In the genomic region with DNA sequence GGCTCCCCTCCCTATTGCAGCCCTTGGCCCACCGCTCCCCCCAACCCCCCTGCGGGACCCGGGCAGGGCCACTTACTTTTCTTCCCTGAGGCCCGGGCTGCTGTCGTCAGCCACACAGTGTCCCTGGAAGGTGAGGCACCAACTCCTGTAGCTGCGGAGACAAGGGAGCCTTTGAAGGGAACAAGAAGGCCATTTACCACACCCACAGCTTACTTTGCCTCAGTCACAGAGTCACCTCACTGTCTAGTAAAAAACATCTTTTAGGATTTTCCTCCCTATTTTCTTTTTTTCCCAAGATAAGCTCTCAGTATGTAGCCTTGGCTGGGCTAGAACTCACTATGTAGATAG, we compare ENCODE assay signal across 8 mouse cellular contexts. TPM values are rescaled to one million over a fixed set of nuclear protein-coding genes. Genes with fewer than 3 reads are reported as not detected.
DNase-seq lines count a peak whose midpoint lies in the region; ATAC-seq and TF ChIP-seq lines count a peak whose summit lies in the region.

No protein-coding gene starts in this region.

- H3K4me2 ChIP-seq in heart, embryonic 12.5 days, result peak overlapping the region; percentile 87
- peak overlapping the region; percentile 92 for H3K4me2 ChIP-seq in forebrain, embryonic 13.5 days
- H3K4me2 ChIP-seq in liver, embryonic 15.5 days, result peak overlapping the region; percentile 100

- no peak for ATAC-seq in heart, embryonic 12.5 days (ENCODE audit: insufficient number of reproducible peaks, low FRiP score)
- no peak for ATAC-seq in forebrain, embryonic 13.5 days
- no peak for ATAC-seq in liver, embryonic 15.5 days (ENCODE audit: insufficient read depth)

- H3K9ac ChIP-seq in heart, embryonic 12.5 days, result peak overlapping the region; percentile 83
- H3K9ac ChIP-seq in ES-Bruce4 (ENCODE audit: low read depth, poor library complexity, severe bottlenecking), result peak overlapping the region; percentile 89
- peak overlapping the region; percentile 86 for H3K9ac ChIP-seq in forebrain, embryonic 13.5 days
- peak overlapping the region; percentile 86 for H3K9ac ChIP-seq in liver, embryonic 15.5 days

- TF ChIP-seq CTCF in ES-Bruce4 (IDR thresholded peaks at IDR 0.05; ENCODE audit: low read depth, low read length), result no peak

- 6% methylated on average over 6 of the region's 6 CpGs for WGBS in heart, embryonic 12.5 days
- 5% methylated on average over 5 of the region's 6 CpGs for WGBS in forebrain, embryonic 13.5 days
- 11% methylated on average over 6 of the region's 6 CpGs for WGBS in liver, embryonic 15.5 days (ENCODE audit: insufficient replicate concordance)

- no peak for TF ChIP-seq POLR2A in ES-Bruce4 (IDR thresholded peaks at IDR 0.05; ENCODE audit: insufficient read depth, low read length)

- DNase-seq in heart, postnatal 10 days, result no peak
- no peak for DNase-seq in adrenal gland, postnatal 14 days
- no peak for DNase-seq in layer of hippocampus, adult 9-11 months
- no peak for DNase-seq in gastrocnemius, postnatal 36 days

- peaks cover 19% of the 10 kb centered on the region for H3K4me1 ChIP-seq in heart, embryonic 12.5 days (replicated peaks)
- no peaks in the 10 kb centered on the region for H3K4me1 ChIP-seq in ES-Bruce4 (ENCODE audit: control insufficient read depth, insufficient read depth, low read length)
- H3K4me1 ChIP-seq in forebrain, embryonic 13.5 days, result peaks cover 18% of the 10 kb centered on the region
- H3K4me1 ChIP-seq in liver, embryonic 15.5 days (replicated peaks), result peaks cover 56% of the 10 kb centered on the region

- peak overlapping the region; percentile 89 for H3K27ac ChIP-seq in heart, embryonic 12.5 days (ENCODE audit: poor library complexity, severe bottlenecking)
- peak overlapping the region; percentile 76 for H3K27ac ChIP-seq in ES-Bruce4 (ENCODE audit: insufficient read depth, low read length)
- H3K27ac ChIP-seq in forebrain, embryonic 13.5 days, result peak overlapping the region; percentile 96
- H3K27ac ChIP-seq in liver, embryonic 15.5 days (replicated peaks), result peak overlapping the region; percentile 100

- H3K27me3 ChIP-seq in heart, embryonic 12.5 days (replicated peaks), result peaks cover 3% of the 10 kb centered on the region
- no peaks in the 10 kb centered on the region for H3K27me3 ChIP-seq in ES-Bruce4 (ENCODE audit: control insufficient read depth, insufficient read depth, low read length, poor library complexity, severe bottlenecking)
- no peaks in the 10 kb centered on the region for H3K27me3 ChIP-seq in forebrain, embryonic 13.5 days
- peaks cover 10% of the 10 kb centered on the region; the same call in 1 of the 2 replicates for H3K27me3 ChIP-seq in liver, embryonic 15.5 days

- H3K9me3 ChIP-seq in heart, embryonic 12.5 days (replicated peaks), result no peaks in the 10 kb centered on the region
- H3K9me3 ChIP-seq in ES-Bruce4 (replicated peaks; ENCODE audit: control insufficient read depth, insufficient read depth, low read length, poor library complexity, severe bottlenecking), result no peaks in the 10 kb centered on the region
- no peaks in the 10 kb centered on the region for H3K9me3 ChIP-seq in forebrain, embryonic 13.5 days (replicated peaks)
- H3K9me3 ChIP-seq in liver, embryonic 15.5 days (replicated peaks), result no peaks in the 10 kb centered on the region

- TF ChIP-seq EP300 in ES-Bruce4 (IDR thresholded peaks at IDR 0.05; ENCODE audit: insufficient read depth, low read depth, low read length), result no peak

- H3K36me3 ChIP-seq in heart, embryonic 12.5 days, result no peaks in the 10 kb centered on the region
- H3K36me3 ChIP-seq in ES-Bruce4 (ENCODE audit: control insufficient read depth, insufficient read depth, low read length, poor library complexity, severe bottlenecking), result no peaks in the 10 kb centered on the region
- H3K36me3 ChIP-seq in forebrain, embryonic 13.5 days (ENCODE audit: poor library complexity, severe bottlenecking), result no peaks in the 10 kb centered on the region
- H3K36me3 ChIP-seq in liver, embryonic 15.5 days (replicated peaks), result no peaks in the 10 kb centered on the region

- intact Hi-C loops in heart, postnatal 10 days (cut with DNase I), result no loop called here
- intact Hi-C loops in gastrocnemius, postnatal 36 days (cut with DNase I), result loop anchor here (2.0 kb wide), 1 partner anchor 62 kb away; no protein-coding TSS in a partner anchor

- peak overlapping the region; percentile 60 for H3K4me3 ChIP-seq in heart, embryonic 12.5 days
- H3K4me3 ChIP-seq in ES-Bruce4 (ENCODE audit: low read depth, low read length), result peak overlapping the region; percentile 85
- peak overlapping the region; percentile 56 for H3K4me3 ChIP-seq in forebrain, embryonic 13.5 days
- H3K4me3 ChIP-seq in liver, embryonic 15.5 days (replicated peaks), result peak overlapping the region; percentile 72

RNA-seq across cellular contexts. Expression of a gene that starts 11.1 kb away (rescaled TPM):
- polyA plus RNA-seq in heart, embryonic 12.5 days (2016; fragmentation: Nextera tagmentation; extraction: Ambion mirVana), result 0.70 and 1.6 TPM in 2 replicates
- 1 to 10 TPM in 1 of 2 experiments, under 1 TPM in 1; 0.43 to 1.4 TPM for total RNA-seq in heart, postnatal 10 days (2021)
- polyA plus RNA-seq in ES-Bruce4 (2011; ENCODE audit: insufficient read depth, insufficient read length, low read depth, missing spikeins), result 6.3 and 9.5 TPM in 2 replicates
- 0.48 TPM in 2 replicates for polyA plus RNA-seq in forebrain, embryonic 13.5 days (2015; fragmentation: Nextera tagmentation; extraction: Ambion mirVana)
- 1.6 and 1.8 TPM in 2 replicates for polyA plus RNA-seq in liver, embryonic 15.5 days (2015; fragmentation: Nextera tagmentation; extraction: Ambion mirVana)
- 2.1 and 3.1 TPM in 2 replicates for total RNA-seq in adrenal gland, postnatal 14 days (2021)
- 1 to 10 TPM in 1 of 2 experiments, under 1 TPM in 1; 0.57 to 1.1 TPM for total RNA-seq in gastrocnemius, postnatal 36 days (2021)

RNA-seq across cellular contexts. Expression of a gene that starts 16.6 kb away (rescaled TPM):
- polyA plus RNA-seq in heart, embryonic 12.5 days (2016; fragmentation: Nextera tagmentation; extraction: Ambion mirVana), result 0.13 TPM in 1 of 2 replicates, not detected in the other
- not detected for total RNA-seq in heart, postnatal 10 days (2021)
- polyA plus RNA-seq in ES-Bruce4 (2011; ENCODE audit: insufficient read depth, insufficient read length, low read depth, missing spikeins), result 2.0 and 2.4 TPM in 2 replicates
- not detected in 2 replicates for polyA plus RNA-seq in forebrain, embryonic 13.5 days (2015; fragmentation: Nextera tagmentation; extraction: Ambion mirVana)
- not detected in 2 replicates for polyA plus RNA-seq in liver, embryonic 15.5 days (2015; fragmentation: Nextera tagmentation; extraction: Ambion mirVana)
- not detected in 2 replicates for total RNA-seq in adrenal gland, postnatal 14 days (2021)
- total RNA-seq in gastrocnemius, postnatal 36 days (2021), result not detected

RNA-seq across cellular contexts. Expression of a gene that starts 28.8 kb away (rescaled TPM):
- 214 and 222 TPM in 2 replicates for polyA plus RNA-seq in heart, embryonic 12.5 days (2016; fragmentation: Nextera tagmentation; extraction: Ambion mirVana)
- total RNA-seq in heart, postnatal 10 days (2021), result 100 to 1,000 TPM; 321 to 334 TPM
- polyA plus RNA-seq in ES-Bruce4 (2011; ENCODE audit: insufficient read depth, insufficient read length, low read depth, missing spikeins), result 372 TPM in 2 replicates
- 424 and 485 TPM in 2 replicates for polyA plus RNA-seq in forebrain, embryonic 13.5 days (2015; fragmentation: Nextera tagmentation; extraction: Ambion mirVana)
- 60.9 and 65.4 TPM in 2 replicates for polyA plus RNA-seq in liver, embryonic 15.5 days (2015; fragmentation: Nextera tagmentation; extraction: Ambion mirVana)
- 462 and 482 TPM in 2 replicates for total RNA-seq in adrenal gland, postnatal 14 days (2021)
- total RNA-seq in gastrocnemius, postnatal 36 days (2021), result 100 to 1,000 TPM; 297 to 301 TPM

RNA-seq across cellular contexts. Expression of a gene that starts 31.3 kb away (rescaled TPM):
- 28.7 and 29.9 TPM in 2 replicates for polyA plus RNA-seq in heart, embryonic 12.5 days (2016; fragmentation: Nextera tagmentation; extraction: Ambion mirVana)
- 10 to 100 TPM in 1 of 2 experiments, 1 to 10 TPM in 1; 9.5 to 10.7 TPM for total RNA-seq in heart, postnatal 10 days (2021)
- 23.7 and 25.0 TPM in 2 replicates for polyA plus RNA-seq in ES-Bruce4 (2011; ENCODE audit: insufficient read depth, insufficient read length, low read depth, missing spikeins)
- 25.5 and 27.2 TPM in 2 replicates for polyA plus RNA-seq in forebrain, embryonic 13.5 days (2015; fragmentation: Nextera tagmentation; extraction: Ambion mirVana)
- 6.7 and 6.9 TPM in 2 replicates for polyA plus RNA-seq in liver, embryonic 15.5 days (2015; fragmentation: Nextera tagmentation; extraction: Ambion mirVana)
- total RNA-seq in adrenal gland, postnatal 14 days (2021), result 15.4 and 15.5 TPM in 2 replicates
- 1 to 10 TPM; 6.0 to 6.4 TPM for total RNA-seq in gastrocnemius, postnatal 36 days (2021)
